Mouse (Mus musculus) adrenal gland, adult 2 months (tissue): ENCODE measurements around the gene Hic2. TPM values are rescaled to one million over a fixed set of nuclear protein-coding genes. Genes with fewer than 3 reads are reported as not detected.

Experiments
- DNase-seq: peaks from one replicate; pipeline ENCODE4 v3.0.0; 2021
- polyA plus RNA-seq: library from polyadenylated mRNA; depleted of rRNA; stranded (reverse); fragments of >200 nt; gene quantifications from 2 replicates; pipeline ENCODE4 v1.2.3, GENCODE M21; 2012
- total RNA-seq, 2 experiments: library from RNA; stranded (reverse); gene quantifications; 2 replicates each; pipeline ENCODE4 v1.2.3; 2021

Gene Hic2
- total and polyA plus RNA-seq, 3 experiments = 2.4 to 2.7 (median 2.6) TPM

DNA sequence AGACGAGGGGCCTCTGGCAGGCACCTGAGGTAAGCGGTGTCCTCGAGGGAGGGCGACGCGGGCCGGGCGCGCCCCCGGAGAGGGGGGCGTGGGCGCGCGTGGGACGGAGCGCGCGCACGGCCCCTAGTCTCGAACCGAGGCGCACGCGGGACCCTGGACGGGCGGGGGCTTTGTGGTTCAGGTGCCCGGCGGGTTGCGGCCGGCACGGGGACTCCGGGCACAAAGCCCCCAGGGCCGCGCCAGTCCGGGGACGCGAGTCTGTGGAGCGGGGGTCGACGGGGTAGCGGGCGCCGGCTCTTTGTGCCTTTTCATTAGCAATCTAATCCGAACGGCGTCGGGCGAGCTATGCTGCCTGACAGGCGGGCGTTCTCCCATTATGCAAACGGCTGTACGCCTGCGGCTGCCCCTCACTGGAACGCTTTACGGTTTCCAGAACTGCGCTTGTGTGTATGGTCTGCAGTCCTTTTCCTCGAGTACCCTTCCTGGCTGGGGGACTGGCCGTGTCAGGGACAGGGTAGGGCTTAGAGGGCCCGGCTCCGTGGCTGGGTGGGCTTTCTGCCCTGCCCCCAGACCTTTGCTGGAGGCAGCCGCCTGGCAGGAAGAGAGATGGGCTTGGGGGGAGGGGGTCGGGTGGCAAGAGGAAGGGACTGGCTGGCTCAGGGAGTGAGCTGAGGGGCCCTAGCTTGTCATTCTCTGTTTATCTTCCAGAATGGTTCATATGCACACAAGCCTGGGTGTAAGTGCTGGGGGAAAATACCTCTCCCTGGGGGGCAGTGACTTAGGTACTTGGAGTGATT, 528 bp downstream of the Hic2 start:
- DNase-seq = peak; percentile 38

DNA sequence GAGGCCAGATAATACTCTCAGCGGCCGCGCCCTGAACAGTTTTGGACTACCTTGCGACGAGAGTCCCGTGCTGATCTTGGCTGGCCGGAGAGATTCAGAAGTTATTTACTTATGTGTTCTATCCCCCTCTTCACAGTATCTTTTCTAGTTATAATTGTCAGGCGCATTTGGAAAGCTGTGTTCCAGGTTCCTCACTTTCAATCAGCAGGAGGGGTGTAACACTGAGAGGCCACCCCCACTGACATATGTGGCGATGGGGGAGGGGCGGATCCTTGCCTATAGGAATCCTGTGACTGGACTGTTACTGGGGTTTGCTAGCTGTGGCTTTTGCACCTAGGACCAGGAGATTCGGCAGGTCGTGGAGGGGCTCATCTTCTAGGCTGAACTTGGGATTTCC, 1.1 kb downstream of the Hic2 start:
- peak; percentile 20 for DNase-seq

DNA sequence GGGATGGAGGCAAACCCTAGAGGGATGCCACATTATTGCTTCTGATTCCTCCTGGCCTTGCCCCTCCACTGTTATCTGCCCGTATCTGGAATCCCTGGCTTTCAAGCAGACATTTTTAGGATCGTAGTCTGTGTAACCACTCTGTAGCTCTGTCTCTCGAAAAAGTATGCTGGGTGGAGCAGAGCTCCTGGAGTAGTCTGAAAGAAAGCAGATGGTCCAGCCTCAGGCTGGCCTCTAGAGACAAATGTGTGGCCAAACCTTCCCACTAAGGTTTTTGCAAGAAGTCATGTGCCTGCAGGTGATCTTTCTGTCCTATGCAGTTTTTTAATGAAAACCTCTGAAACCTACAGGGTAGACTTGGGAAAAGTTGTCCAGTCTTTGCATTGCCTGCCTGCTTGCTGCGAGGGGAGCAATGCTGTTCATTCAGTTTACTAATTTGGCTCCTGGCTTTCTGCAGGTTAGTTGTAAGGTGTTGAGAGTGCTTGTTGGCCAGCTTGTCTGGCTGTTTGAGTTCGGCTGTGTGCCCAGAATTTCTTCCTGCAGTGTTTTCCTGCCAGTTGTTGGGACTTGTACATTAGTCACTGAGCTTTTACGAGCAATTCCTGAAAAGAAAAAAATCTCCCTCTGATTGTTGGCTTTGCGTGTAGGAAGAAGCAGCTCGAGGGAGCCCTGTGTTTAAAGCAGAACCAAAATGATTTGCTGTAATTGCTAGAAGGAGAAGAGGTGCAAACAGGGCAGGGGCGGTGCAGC, 1.7 kb downstream of the Hic2 start:
- peak; percentile 55 for DNase-seq

DNA sequence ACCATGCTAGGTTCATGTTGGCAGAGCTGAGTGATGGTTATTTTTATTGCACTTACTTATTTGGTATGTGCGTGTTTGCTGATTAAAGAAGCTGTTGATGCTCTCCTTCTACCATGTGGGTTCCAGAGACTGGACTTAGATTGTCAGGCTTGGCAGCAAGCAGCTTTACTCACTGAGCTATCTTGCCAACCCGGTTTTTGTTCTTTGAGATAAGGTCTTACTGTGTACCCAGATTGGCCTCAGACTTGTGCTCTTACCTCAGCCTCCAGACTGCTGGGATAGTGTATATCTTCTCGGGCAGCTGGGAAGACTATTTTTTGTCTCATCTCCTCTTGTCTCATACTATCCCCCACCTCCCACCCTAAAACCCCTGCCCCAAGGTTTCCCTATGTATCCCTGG, 4.3 kb downstream of the Hic2 start:
- DNase-seq = no peak

DNA sequence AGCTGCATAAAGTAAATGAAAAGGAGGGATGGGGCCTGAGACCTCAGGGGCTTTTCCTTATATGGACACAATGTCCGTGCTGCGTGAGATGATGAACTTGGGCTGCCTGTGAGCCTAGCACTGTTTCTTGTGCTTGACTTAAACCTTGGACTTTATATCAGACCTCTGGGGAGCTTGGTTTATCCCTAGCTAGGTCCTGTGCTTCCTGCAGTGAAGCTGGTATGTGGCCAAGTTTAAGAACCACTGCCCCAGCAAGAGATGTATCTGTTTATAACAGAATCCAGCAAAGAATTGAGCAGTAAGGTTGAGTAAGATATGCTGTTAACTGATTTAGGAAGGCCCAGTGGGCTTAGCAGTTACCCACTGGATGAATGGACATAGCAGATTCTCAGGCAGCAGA, 6.0 kb downstream of the Hic2 start:
- no peak for DNase-seq

DNA sequence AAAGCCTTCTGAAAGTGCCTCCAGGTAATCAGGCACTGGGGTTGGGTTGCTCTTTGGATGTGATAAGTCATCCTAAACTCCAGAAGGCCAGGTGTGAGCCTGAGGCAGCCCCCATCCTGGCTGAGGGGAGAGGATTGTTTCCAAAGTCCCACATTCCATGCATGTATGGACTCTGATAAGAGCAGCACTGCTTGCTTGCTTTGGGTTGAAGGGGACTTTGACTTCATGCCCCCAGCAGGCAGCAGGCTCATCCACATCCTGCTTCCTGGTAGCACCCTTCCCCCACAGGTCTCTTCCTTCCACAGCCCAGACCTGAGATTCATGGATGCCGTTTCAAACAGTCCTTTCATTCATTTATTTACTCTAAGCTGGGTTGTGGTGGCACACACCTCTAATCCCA, 10.4 kb downstream of the Hic2 start:
- no peak for DNase-seq

DNA sequence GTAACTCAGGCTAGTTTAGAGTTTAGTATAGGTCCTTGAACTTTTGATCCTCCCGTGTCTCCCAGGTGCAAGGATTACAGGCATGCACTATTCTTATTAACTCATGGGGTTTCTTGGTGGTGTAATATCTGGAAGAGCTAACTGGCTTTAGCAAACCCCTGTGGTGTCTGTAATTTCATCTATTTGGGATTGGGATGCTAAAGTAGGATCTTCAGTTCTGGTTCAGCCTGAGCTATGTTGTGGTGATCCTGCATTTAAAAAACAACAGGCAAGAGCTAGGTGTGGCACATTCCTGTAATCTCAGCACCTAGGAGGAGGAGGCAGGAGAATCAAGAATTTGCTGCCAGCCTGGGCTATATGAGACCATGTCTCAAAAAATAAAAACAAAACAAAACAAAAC, 11.6 kb downstream of the Hic2 start:
- DNase-seq = no peak

DNA sequence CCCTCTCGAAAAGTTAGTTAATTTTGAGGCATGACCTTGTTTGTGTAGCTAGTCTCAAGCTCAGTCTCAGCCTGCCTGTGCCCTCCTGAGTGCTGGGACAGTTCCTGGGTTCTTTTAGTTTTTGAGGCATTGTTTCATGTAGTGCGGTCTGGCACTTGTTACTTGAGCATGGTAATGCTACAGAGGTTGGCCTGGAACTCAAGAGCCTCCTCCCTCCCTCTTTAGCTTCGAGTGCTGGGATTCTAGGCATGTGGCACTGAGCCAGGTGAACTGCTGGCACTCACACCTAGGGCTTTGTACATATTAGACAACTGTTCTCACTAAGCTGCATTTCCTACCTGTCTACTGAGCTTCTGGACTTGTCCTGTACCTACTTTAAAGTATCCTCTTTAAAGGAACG, 14.4 kb downstream of the Hic2 start:
- DNase-seq = peak; percentile 31

DNA sequence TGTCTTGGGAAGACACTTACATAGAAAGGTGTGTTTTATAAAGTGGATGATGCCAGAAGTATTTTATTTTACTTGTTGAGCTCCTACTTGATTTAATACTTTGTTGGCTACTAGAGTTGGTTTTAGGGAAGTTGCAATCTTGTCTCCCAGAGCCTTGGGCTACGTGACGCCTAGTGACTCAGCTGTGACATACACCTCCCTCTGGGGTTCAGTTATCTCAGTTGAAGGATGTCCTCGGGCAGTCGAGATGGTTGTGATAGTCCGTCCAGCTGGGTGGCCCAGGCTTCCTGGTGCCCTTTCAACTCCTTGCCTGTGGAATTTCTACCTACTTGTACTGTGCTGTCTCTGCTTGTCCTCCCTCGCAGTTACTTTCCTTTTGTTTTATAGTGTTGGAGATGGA, 15.8 kb downstream of the Hic2 start:
- DNase-seq = peak; percentile 83

DNA sequence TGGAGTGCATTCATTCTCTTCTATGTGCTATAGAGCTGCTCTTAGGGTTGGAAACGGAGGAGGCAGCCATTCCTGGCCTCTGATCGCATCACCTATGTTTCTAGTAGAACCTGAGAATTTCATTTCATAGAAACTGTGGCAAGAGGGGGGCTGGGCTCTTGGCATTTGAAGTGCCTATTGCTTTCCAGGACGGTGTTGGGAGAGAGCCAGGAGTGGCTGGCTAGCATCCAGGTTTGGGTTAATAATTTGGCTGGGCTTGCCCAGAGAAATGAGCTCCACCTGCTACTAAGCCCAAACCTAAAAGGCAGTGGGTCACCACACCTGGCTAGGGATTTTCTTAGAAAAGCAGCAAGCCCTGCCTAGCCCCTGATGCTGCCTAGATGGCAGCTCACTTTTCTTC, 18.2 kb downstream of the Hic2 start:
- peak; percentile 90 for DNase-seq

DNA sequence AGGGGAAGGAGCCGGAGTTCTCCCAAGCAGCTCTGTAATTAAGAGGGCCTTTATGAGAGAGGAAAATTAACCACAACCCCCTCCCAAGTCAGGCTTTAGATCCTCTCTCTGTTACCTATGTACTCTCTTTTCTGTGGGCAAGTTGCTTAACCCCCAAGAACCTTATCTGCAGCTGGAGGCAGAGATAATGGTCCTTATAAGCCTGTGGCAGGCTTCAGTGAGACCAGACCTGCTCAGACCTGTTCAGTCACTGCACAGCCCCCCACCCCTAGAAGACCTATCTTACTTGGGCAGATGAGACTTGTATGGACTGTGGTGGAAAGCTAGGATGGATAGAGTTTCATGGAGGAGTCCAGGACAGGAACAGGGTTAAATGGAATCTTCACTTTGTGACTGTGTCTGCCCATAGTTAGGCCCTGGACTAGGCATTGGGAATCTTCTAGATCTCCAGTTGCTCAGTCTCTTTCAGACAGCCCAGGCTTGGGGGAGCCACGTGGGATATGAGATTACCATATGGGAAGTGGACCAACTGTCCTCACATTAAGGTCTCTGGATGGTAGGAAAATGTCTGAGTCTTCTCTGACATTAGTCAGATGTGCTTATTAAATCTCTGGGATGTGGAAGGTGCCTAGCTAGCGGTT, 18.8 kb downstream of the Hic2 start:
- DNase-seq = no peak

DNA sequence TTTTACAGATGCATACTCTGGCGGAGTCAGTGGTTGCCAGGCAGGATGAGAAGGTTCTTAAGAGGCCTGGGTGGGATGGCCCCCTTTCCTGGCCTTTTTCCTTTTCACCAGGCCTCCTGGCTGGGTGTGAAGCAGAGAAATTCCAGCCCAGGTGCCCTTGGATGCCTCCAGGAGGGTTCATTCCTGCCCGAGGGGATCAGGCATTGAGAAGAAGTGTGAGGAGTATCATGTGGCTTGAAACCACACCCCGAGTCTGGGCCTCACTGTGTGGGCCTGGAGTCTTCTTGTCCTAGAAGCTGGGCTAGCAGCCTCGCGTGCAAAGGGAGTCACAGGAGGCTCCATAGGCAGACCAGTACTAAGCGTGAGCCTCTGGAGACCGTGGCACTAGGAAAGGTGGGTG, 19.5 kb downstream of the Hic2 start:
- DNase-seq = no peak

DNA sequence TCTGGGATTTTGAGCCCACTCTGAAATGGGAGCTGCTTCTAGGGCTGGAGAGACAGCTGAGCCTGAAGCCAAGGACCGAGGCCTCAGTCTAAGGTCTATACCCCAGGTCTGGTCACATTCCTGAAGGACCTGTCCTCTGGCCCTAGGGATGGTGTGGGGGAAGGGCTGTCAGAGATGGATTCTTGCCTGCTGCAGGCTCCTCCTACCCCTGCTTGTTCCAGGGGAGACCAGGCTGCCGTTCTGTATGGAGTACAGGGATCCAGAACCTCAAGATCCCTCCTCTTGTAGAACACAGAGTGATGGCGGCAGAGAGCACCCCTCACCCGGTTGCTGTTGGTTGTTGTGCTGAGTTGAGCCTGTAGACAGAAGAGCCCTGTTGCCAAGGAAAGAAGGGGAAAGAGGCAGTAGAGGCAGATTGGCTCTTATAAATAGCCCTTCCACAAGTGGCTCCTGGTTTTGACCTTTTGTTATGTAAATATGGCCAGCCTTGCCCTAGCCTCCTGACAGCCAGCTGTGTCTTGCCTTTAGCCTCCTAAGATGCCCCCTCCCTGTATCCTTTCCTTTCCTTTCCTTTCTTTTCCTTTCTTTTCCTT, 20.7 kb downstream of the Hic2 start:
- no peak for DNase-seq

DNA sequence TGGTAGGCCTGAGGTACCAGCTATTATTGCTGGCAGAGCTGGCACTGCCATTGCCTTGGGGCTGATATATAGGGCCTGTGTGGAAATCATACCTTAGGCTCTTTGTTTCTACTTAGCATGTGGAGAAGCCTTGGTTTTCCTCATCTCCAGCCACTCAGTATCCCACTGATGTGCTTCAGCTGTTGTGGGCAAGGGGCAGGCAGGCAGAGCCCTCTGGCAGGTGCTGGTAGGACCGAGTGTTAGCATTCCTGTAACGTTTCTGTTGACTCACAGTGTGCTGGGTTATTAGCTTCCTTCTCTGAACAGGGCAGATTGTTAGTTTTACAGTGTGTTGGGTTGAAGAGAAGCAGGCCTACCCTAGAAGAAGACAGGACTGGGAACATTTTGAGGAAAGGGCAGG, 21.9 kb downstream of the Hic2 start:
- DNase-seq = no peak

DNA sequence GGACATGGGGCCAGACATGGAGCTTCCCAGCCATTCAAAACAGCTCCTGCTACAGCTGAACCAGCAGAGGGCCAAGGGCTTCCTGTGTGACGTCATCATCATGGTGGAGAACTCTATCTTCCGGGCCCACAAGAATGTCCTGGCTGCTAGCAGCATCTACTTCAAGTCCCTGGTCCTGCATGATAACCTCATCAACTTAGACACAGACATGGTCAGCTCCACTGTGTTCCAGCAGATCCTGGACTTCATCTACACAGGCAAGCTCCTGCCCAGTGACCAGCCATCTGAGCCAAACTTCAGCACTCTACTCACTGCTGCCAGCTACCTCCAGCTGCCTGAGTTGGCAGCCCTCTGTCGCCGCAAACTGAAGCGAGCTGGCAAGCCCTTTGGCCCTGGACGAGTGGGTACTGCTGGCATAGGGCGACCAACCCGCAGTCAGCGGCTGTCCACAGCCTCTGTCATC, 24.0 kb downstream of the Hic2 start:
- peak; percentile 37 for DNase-seq

DNA sequence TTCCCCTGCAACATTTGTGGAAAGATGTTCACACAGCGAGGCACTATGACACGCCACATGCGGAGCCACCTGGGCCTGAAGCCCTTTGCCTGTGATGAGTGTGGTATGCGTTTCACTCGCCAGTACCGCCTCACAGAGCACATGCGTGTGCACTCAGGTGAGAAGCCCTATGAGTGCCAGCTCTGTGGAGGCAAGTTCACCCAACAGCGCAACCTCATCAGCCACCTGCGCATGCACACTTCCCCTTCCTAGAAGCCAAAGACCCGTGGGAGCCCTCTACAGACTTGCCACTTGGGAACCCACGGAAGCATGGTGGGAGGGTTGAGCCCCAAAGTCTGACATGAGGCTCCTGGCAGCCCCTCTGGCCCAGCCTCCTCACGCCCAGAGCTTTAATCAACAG, 25.5 kb downstream of the Hic2 start:
- DNase-seq = no peak

DNA sequence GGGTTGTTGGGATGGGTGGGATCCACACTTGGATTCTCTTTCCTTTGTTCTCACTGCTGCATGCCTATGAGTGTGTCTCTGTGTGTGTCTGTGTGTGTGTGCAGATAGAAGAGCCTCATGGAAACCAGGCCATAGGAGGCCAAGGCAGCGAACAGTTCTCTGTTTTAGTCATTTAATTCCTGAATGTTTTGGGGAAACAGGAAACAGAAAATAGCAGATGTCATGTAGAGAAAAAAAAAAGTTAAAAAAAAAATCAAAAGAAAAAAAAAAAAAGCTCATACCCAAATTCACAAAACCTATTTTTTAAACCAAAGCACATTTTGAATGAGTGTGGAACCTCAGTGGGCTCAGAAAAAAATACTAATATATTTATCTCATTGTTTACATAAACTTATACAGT, 28.0 kb downstream of the Hic2 start:
- no peak for DNase-seq

DNA sequence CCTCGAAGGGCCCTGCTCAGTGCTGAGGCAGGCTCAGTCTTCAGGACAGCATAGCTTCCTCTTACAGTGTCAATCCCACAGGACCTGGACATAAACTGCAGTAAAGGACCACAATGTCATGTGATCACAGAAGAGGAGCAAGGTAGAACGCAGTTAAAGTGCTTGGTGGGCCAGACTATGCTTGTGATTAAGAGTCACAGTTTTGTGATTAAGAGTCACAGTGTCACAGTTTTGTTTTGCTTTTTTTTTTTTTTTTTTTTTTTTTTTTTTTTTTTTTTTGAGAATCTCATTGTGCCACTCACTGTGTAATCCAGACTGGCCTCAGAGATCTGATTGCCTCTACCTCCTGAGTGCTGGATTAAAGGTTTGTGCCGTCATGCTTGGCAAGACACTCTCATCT, 32.7 kb downstream of the Hic2 start:
- no peak for DNase-seq

DNA sequence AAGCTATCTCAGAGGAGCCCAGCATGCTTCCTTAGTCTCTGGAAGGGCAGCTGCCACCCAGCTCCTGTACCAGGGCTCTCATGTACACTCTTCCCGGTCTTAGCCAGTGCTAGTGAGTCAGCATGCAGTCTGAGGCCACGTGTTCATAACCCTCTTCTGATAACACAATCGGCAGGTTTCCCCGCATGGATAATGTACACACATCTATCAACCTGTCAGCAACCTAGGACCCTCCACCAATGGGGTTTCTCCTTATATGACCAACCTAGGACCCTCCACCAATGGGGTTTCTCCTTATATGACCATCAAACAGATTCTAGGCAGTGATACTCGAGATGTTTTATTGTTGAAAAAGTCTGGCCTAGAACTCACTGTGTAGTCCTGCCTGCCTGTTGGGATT, 34.6 kb downstream of the Hic2 start:
- no peak for DNase-seq

DNA sequence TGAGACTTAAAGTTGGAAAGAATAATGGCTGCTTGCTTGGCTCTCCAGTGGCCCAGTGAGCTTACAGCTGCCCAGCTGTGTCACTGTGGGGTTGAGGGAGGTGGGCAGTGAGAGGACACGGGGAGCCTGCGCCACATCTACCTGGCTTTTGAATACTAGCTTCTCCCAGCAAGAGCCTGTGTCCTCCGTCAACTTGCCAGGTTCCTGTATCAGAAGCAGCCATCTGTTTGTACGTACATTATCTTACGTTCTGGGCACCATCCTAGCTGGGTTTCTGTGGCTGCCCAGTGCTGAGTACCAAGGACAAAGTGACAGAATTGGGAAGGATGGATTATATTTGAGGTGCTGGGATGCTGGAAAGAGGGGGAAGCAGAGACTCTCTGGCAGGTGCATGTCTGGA, 36.5 kb downstream of the Hic2 start:
- no peak for DNase-seq

DNA sequence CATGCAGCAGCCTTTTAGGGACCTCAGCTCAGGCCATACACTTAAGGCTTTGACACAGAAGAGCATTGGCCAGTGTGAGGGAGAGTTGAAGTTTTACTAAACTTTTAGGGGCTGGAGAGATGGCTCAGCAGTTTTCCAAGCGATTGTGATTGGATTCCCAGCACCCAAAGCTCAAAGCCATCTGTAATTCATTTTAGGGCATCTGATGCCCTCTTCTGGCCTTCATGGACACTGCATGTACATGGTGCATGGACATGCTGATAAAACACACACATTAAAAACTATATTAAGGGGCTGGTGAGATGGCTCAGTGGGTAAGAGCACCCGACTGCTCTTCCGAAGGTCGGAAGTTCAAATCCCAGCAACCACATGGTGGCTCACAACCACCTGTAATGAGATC, 37.8 kb downstream of the Hic2 start:
- DNase-seq = peak; percentile 40

DNA sequence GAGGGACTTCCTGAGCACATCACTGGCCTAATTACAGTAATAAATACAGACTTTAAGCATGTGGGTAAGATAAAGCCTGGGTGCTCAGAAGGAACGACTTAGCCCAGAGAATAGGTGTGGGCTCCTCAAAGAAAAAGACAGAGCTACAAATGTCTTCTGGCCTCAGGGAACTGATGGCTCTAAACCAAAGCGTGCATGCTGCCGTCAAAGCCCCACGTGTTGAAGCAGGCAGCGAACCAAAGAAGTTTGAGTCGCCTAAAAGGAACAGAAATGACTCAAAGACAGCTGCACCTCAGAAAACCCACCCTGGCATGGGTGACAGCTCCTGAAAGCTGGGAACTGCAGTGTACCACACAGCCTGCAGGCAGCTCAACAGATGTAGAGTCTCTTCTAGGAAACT, 38.5 kb downstream of the Hic2 start:
- no peak for DNase-seq

DNA sequence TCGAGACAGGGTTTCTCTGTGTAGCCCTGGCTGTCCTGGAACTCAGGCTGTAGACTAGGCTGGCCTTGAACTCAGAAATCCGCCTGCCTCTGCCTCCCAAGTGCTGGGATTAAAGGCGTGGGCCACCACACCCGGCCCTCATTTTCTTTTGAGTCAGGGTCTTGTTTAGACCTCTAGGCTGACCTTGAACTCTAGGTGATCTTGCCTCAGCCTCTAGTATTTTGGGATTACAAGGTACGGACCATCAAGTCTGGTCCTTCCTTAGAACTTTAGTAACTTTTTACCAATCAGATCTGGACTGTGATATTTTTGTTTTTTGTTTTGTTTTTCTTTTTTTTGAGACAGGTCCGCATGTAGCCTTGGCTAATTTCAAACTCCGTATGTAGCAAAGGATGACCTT, 42.3 kb downstream of the Hic2 start, which contains the start of gene Tmem191c:
Gene Tmem191c, plus strand, starts transcription at position 357 of the 400 bp plus-strand sequence.
- DNase-seq = no peak
